Mouse (Mus musculus) kidney, postnatal 0 days (tissue): ENCODE results near the gene Add1. TPM values are rescaled to one million over a fixed set of nuclear protein-coding genes. Genes with fewer than 3 reads are reported as not detected.

Experiments used
- ATAC-seq: fragments of 200-750 bp; cut with Nextera tagmentation; replicated peaks from 2 replicates; pipeline ENCODE4 v1.8.0; 2017; ENCODE audit warnings: low read depth, moderate number of reproducible peaks, moderate TSS enrichment, moderate library complexity; ENCODE audit not compliant: low FRiP score
- DNase-seq: peaks from one replicate; pipeline ENCODE4 v3.0.0-alpha.2; 2016; ENCODE audit warnings: low spot score
- H3K27ac ChIP-seq: fragments of 300-500 bp; sonication (generic); 2 replicates; pipeline ENCODE4 v1.5.1; 2014; ENCODE audit warnings: mild to moderate bottlenecking
- H3K27me3 ChIP-seq: fragments of 300-500 bp; sonication (generic); 2 replicates; pipeline ENCODE4 v1.6.1; 2014; ENCODE audit warnings: low read length, mixed read lengths; ENCODE audit not compliant: insufficient read depth
- H3K36me3 ChIP-seq: fragments of 300-500 bp; sonication (generic); 2 replicates; pipeline ENCODE4 v1.6.1; 2014; ENCODE audit warnings: low read length, mixed read lengths; ENCODE audit not compliant: insufficient read depth
- H3K4me1 ChIP-seq: fragments of 300-500 bp; sonication (generic); replicated peaks from 2 replicates; pipeline ENCODE4 v1.6.1; 2014; ENCODE audit warnings: antibody characterized with exemption, low read length, mixed read lengths; ENCODE audit not compliant: insufficient read depth
- H3K4me2 ChIP-seq: fragments of 300-500 bp; sonication (generic); 2 replicates; pipeline ENCODE4 v1.6.1; 2014; ENCODE audit warnings: mild to moderate bottlenecking, low read length, moderate library complexity, mixed read lengths
- H3K4me3 ChIP-seq: fragments of 300-500 bp; sonication (generic); replicated peaks from 2 replicates; pipeline ENCODE4 v1.5.1; 2014; ENCODE audit warnings: low read depth, low read length
- H3K9ac ChIP-seq: fragments of 300-500 bp; sonication (generic); 2 replicates; pipeline ENCODE4 v1.6.1; 2014; ENCODE audit warnings: low read depth, low read length
- H3K9me3 ChIP-seq: fragments of 300-500 bp; sonication (generic); replicated peaks from 2 replicates; pipeline ENCODE4 v1.6.1; 2016; ENCODE audit warnings: low read length, inconsistent platforms, mixed read lengths
- CTCF ChIP-seq: IDR thresholded peaks from 2 replicates; pipeline ENCODE4 v1.5.1; 2016; ENCODE audit warnings: antibody characterized with exemption, low read depth, mild to moderate bottlenecking, moderate library complexity
- WGBS: fragments of 180-500 bp; shearing (Covaris S2); extraction: QIAGEN DNeasy Blood & Tissue Kit; methylation state at CpG from one replicate; pipeline ENCODE4 v1.1.7; 2014; 5-methylcytosine and 5-hydroxymethylcytosine counted together
- polyA plus RNA-seq: library from polyadenylated mRNA; unstranded; fragments of >200 nt; fragmentation: Nextera tagmentation; extraction: Ambion mirVana; gene quantifications from 2 replicates; pipeline ENCODE4 v1.2.1, GENCODE M21; 2015

The Add1 gene
- polyA plus RNA-seq, 1 experiment from 2014 or later, result 130 TPM

GRCm38 (mm10) chr5:34535831-34536230, 37.6 kb upstream of the Add1 start:
- Histone ChIP-seq H3K27me3 (no peaks in the 10 kb centered on the region), H3K9me3 (no peaks in the 10 kb centered on the region), H3K4me3 (no peak overlapping the region), H3K36me3 (no peaks in the 10 kb centered on the region), H3K27ac (no peak overlapping the region), H3K4me2 (no peak overlapping the region), H3K4me1 (0 out of 2 replicates have a peak, but pooled peaks cover 3% of the 10 kb centered on the region), H3K9ac (no peak overlapping the region)
- TF ChIP-seq CTCF, result no peak
- 79% methylated on average over 7 of the region's 7 CpGs for WGBS
- DNase-seq, result no peak
- ATAC-seq, result no peak

DNA sequence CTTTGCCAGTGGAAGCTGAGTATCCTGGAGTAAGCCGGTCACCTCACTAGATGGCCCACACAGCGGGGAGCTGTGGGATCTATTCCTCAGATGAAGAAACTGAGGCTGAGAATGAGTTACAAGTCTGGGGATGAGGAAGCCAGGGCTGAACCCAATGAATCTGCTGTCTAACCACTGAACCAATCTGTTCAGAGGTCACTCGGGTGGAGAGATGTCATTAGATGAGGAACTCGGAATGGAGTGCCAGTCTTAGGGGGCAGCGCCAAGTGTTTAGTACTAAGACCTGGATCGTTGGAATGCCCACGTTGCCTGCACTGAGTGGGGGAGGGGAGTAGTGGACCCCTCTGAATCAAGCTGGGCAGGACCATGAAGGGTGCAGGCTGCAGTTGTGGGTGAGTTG, 35.4 kb upstream of the Add1 start:
- TF ChIP-seq CTCF, result no peak

GRCm38 (mm10) chr5:34538527-34538926, 34.9 kb upstream of the Add1 start:
- H3K9ac ChIP-seq, result no peak overlapping the region
- peak; percentile 53 for TF ChIP-seq CTCF
- H3K4me1 ChIP-seq, result no peaks in the 10 kb centered on the region
- WGBS, result 33% methylated on average over 5 of the region's 5 CpGs
- H3K27me3 ChIP-seq, result no peaks in the 10 kb centered on the region
- H3K4me3 ChIP-seq, result no peak overlapping the region
- no peak overlapping the region for H3K27ac ChIP-seq
- DNase-seq (peak; percentile 58), ATAC-seq (0 out of 2 replicates have a peak, but pooled peaks have one; percentile 49)
- no peaks in the 10 kb centered on the region for H3K9me3 ChIP-seq
- no peak overlapping the region for H3K4me2 ChIP-seq
- no peaks in the 10 kb centered on the region for H3K36me3 ChIP-seq

More for the DNA sequence above, 35.4 kb upstream of the Add1 start:
- ATAC-seq (0 out of 2 replicates have a peak, but pooled peaks have one; percentile 19), DNase-seq (no peak)
- Histone ChIP-seq H3K36me3 (no peaks in the 10 kb centered on the region), H3K4me2 (no peak overlapping the region), H3K9ac (no peak overlapping the region), H3K4me3 (no peak overlapping the region), H3K27me3 (no peaks in the 10 kb centered on the region), H3K9me3 (no peaks in the 10 kb centered on the region), H3K4me1 (no peaks in the 10 kb centered on the region), H3K27ac (no peak overlapping the region)
- 62% methylated on average over 7 of the region's 7 CpGs for WGBS

GRCm38 (mm10) chr5:34539121-34539520, 34.3 kb upstream of the Add1 start:
- Histone ChIP-seq H3K4me2 (no peak overlapping the region), H3K36me3 (no peaks in the 10 kb centered on the region), H3K9me3 (no peaks in the 10 kb centered on the region), H3K4me3 (no peak overlapping the region), H3K9ac (no peak overlapping the region), H3K27me3 (no peaks in the 10 kb centered on the region), H3K27ac (no peak overlapping the region), H3K4me1 (no peaks in the 10 kb centered on the region)
- ATAC-seq (no peak), DNase-seq (no peak)
- no peak for TF ChIP-seq CTCF
- 82% methylated on average over 2 of the region's 2 CpGs for WGBS

- Histone ChIP-seq H3K4me2 (no peak overlapping the region), H3K4me3 (no peak overlapping the region), H3K36me3 (no peaks in the 10 kb centered on the region), H3K9me3 (no peaks in the 10 kb centered on the region), H3K27me3 (no peaks in the 10 kb centered on the region), H3K27ac (no peak overlapping the region), H3K4me1 (no peaks in the 10 kb centered on the region), H3K9ac (no peak overlapping the region)
- no peak for DNase-seq
- no peak for ATAC-seq
- 67% methylated on average over 1 of the region's 1 CpGs for WGBS
- TF ChIP-seq CTCF, result no peak
Measured at GRCm38 (mm10) chr5:34542166-34542565, 31.3 kb upstream of the Add1 start.

DNA sequence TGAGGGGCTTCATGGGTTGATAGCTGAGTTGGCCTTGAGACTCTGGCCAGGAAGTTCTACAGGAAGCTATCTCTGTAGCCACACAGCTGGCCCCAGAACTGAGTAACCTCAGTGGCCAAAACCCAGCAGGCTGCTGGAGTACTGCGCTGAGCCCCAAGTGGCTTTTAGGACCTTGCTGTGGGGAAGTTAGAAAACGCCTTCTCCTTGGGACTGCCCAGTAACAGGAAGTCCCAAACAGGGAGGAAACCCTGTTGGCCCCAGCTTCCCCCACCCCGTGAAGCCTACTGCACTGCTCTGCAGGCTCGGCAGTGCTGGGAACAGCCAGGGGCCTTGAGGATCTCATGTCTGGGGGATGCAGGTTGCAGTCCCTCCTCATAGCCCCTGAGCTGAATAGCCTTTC, 30.4 kb upstream of the Add1 start:
- no peak overlapping the region for H3K4me3 ChIP-seq
- no peak for TF ChIP-seq CTCF
- no peaks in the 10 kb centered on the region for H3K36me3 ChIP-seq
- DNase-seq, result no peak
- no peak overlapping the region for H3K9ac ChIP-seq
- no peaks in the 10 kb centered on the region for H3K27me3 ChIP-seq
- no peak overlapping the region for H3K27ac ChIP-seq
- ATAC-seq, result no peak
- H3K4me1 ChIP-seq, result no peaks in the 10 kb centered on the region
- H3K9me3 ChIP-seq, result no peaks in the 10 kb centered on the region
- 40% methylated on average over 4 of the region's 4 CpGs for WGBS
- H3K4me2 ChIP-seq, result no peak overlapping the region

GRCm38 (mm10) chr5:34547410-34547809, 26.1 kb upstream of the Add1 start:
- DNase-seq (peak; percentile 69), ATAC-seq (no peak)
- H3K4me3 ChIP-seq, result no peak overlapping the region
- H3K27ac ChIP-seq, result no peak overlapping the region
- no peak overlapping the region for H3K9ac ChIP-seq
- H3K27me3 ChIP-seq, result no peaks in the 10 kb centered on the region
- peak; percentile 74 for TF ChIP-seq CTCF
- H3K4me2 ChIP-seq, result no peak overlapping the region
- H3K36me3 ChIP-seq, result peaks cover under 1% of the 10 kb centered on the region; the same call in 1 of the 2 replicates
- H3K9me3 ChIP-seq, result no peaks in the 10 kb centered on the region
- H3K4me1 ChIP-seq, result peaks cover 4% of the 10 kb centered on the region; the same call in 1 of the 2 replicates
